Mouse (Mus musculus): Measurements from ENCODE around the gene Olfr1206.

Olfr1206 gene

GRCm38 (mm10) chr2:88862931-88863330 lies at the start of gene Olfr1206:
TSS of gene Olfr1206 (plus strand) at chr2:88863231.
- no peak for ATAC-seq (ENCODE audit: insufficient number of reproducible peaks, low FRiP score, low TSS enrichment)

- ATAC-seq (ENCODE audit: insufficient number of reproducible peaks, low FRiP score, low TSS enrichment) = no peak
These were observed 48.8 kb upstream of the Olfr1206 start, which contains the start of gene Olfr1202 for GRCm38 (mm10) chr2:88814196-88814595. TSS of gene Olfr1202 (plus strand) at chr2:88814496.

- ATAC-seq (ENCODE audit: insufficient number of reproducible peaks, low FRiP score, low TSS enrichment) = no peak
These were observed 33.6 kb upstream of the Olfr1206 start, which contains the start of gene Olfr1205 for GRCm38 (mm10) chr2:88829437-88829836. TSS of gene Olfr1205 (plus strand) at chr2:88829737.

- ATAC-seq (ENCODE audit: insufficient number of reproducible peaks, low FRiP score, low TSS enrichment) = no peak
These were observed 24.6 kb upstream of the Olfr1206 start for GRCm38 (mm10) chr2:88838477-88838876.

GRCm38 (mm10) chr2:88848992-88849391 lies 14.0 kb upstream of the Olfr1206 start, which contains the start of gene Olfr1204:
TSS of gene Olfr1204 (plus strand) at chr2:88849292.
- ATAC-seq (ENCODE audit: insufficient number of reproducible peaks, low FRiP score, low TSS enrichment) = no peak

- ATAC-seq (ENCODE audit: insufficient number of reproducible peaks, low FRiP score, low TSS enrichment) = no peak
These were observed 39.2 kb downstream of the Olfr1206 start, which contains the start of gene Olfr1208 for GRCm38 (mm10) chr2:88902211-88902610. TSS of gene Olfr1208 (minus strand) at chr2:88902311.

- ATAC-seq (ENCODE audit: insufficient number of reproducible peaks, low FRiP score, low TSS enrichment) = no peak
These were observed 52.0 kb downstream of the Olfr1206 start, which contains the start of gene Olfr1209 for GRCm38 (mm10) chr2:88915057-88915456. TSS of gene Olfr1209 (minus strand) at chr2:88915157.
